Mouse (Mus musculus) embryonic facial prominence, embryonic 13.5 days (tissue): ENCODE data around the gene Vac14. TPM values are rescaled to one million over a fixed set of nuclear protein-coding genes. Genes with fewer than 3 reads are reported as not detected.
"Not testable (repeated sequence)": the region's sequence is repeated elsewhere in the genome, so short reads cannot be mapped to it uniquely, and the experiment has no call there.

ENCODE experiments used
- ATAC-seq: fragments of 200-750 bp; cut with Nextera tagmentation; 2 replicates; pipeline ENCODE4 v1.8.0; 2017; ENCODE audit warnings: low read depth; ENCODE audit not compliant: insufficient number of reproducible peaks, insufficient read depth, low FRiP score, low TSS enrichment
- H3K27ac ChIP-seq: fragments of 300-500 bp; sonication (generic); 2 replicates; pipeline ENCODE4 v1.5.1; 2015; ENCODE audit warnings: moderate library complexity, mild to moderate bottlenecking, inconsistent platforms
- H3K27me3 ChIP-seq: fragments of 300-500 bp; sonication (generic); 2 replicates; pipeline ENCODE4 v1.6.1; 2015; ENCODE audit warnings: mild to moderate bottlenecking, inconsistent platforms
- H3K36me3 ChIP-seq: fragments of 300-500 bp; sonication (generic); 2 replicates; pipeline ENCODE4 v1.6.1; 2015; ENCODE audit warnings: mild to moderate bottlenecking, inconsistent platforms
- H3K4me1 ChIP-seq: fragments of 300-500 bp; sonication (generic); 2 replicates; pipeline ENCODE4 v1.6.1; 2015; ENCODE audit warnings: inconsistent platforms
- H3K4me2 ChIP-seq: fragments of 300-500 bp; sonication (generic); 2 replicates; pipeline ENCODE4 v1.6.1; 2015; ENCODE audit warnings: moderate library complexity, mild to moderate bottlenecking, inconsistent platforms
- H3K4me3 ChIP-seq: fragments of 300-500 bp; sonication (generic); 2 replicates; pipeline ENCODE4 v1.5.1; 2015; ENCODE audit warnings: mild to moderate bottlenecking, inconsistent platforms
- H3K9ac ChIP-seq: fragments of 300-500 bp; sonication (generic); 2 replicates; pipeline ENCODE4 v1.6.1; 2015; ENCODE audit warnings: mild to moderate bottlenecking, inconsistent platforms
- H3K9me3 ChIP-seq: fragments of 300-500 bp; sonication (generic); 2 replicates; pipeline ENCODE4 v1.6.1; 2016; ENCODE audit warnings: inconsistent platforms
- WGBS: fragments of 180-500 bp; shearing (Covaris S2); methylation state at CpG from one replicate; pipeline ENCODE4 v1.1.7; 2015; ENCODE audit warnings: mixed read lengths; 5-methylcytosine and 5-hydroxymethylcytosine counted together
- polyA plus RNA-seq: library from polyadenylated mRNA; unstranded; fragments of >200 nt; fragmentation: Nextera tagmentation; extraction: Ambion mirVana; gene quantifications from 2 replicates; pipeline ENCODE4 v1.2.1, GENCODE M21; 2015

Gene Vac14
- polyA plus RNA-seq, 1 experiment from 2014 or later: 19.8 TPM

DNA sequence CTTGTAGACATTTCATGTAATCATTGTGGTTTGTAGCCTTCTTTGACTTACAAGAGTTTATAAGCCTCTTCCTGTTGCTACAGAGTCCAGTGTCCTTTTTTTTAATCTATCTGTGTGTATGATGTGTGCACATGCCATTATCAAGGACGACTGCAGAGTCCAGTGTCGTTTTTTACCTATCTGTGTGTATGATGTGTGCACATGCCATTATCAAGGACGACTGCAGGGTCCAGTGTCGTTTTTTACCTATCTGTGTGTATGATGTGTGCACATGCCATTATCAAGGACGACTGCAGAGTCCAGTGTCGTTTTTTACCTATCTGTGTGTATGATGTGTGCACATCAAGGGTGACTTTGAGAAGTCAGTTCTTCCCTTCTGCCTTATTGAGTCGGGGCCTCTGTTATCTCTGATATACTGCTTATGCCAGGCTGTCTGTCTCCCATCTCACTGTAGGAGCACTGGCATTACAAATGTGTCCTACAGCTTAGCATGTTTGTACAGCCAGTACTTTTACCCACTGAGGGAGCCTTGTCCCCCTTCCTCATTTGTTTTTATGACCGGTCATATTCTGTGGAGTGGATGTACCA lies 49.3 kb downstream of the Vac14 start:
- not testable (repeated sequence) for ATAC-seq, H3K9me3 ChIP-seq, H3K27me3 ChIP-seq, H3K4me3 ChIP-seq, H3K9ac ChIP-seq, H3K4me2 ChIP-seq, H3K27ac ChIP-seq
- peaks cover 11% of the 10 kb centered on the region for H3K36me3 ChIP-seq
- WGBS: 84% methylated on average over 8 of the region's 8 CpGs
- peaks cover 47% of the 10 kb centered on the region for H3K4me1 ChIP-seq

- Histone ChIP-seq H3K27me3 (no peaks in the 10 kb centered on the region), H3K27ac (0 out of 2 replicates have a peak overlapping the region, but pooled peaks have one; percentile 72), H3K9ac (no peak overlapping the region), H3K4me3 (no peak overlapping the region), H3K4me2 (no peak overlapping the region), H3K9me3 (no peaks in the 10 kb centered on the region), H3K36me3 (peaks cover 20% of the 10 kb centered on the region), H3K4me1 (peaks cover 45% of the 10 kb centered on the region)
- 75% methylated on average over 8 of the region's 8 CpGs for WGBS
- no peak for ATAC-seq
Observed at GRCm38 (mm10) chr8:110669932-110670628, 51.7 kb downstream of the Vac14 start.

DNA sequence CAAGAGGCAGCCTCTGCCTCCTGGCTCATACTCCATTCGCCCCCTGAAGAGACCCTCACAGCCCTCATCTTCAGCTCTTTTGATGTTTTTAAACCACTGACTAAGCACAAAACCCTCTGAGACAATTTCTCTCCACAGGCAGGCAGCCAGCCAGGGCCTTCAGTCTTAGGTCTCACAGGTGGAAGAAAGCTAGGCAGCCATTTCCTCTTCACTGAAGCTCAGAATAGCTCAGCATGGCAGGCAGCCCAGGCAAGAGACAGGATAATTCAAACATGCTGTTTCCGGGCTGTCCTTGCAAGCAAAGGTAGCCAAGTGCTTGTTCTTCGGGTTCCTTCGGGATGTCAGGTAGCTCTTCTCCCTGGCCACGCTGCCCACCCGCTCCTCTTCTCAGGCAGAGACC lies 52.9 kb downstream of the Vac14 start:
- Histone ChIP-seq H3K9me3 (no peaks in the 10 kb centered on the region), H3K27me3 (no peaks in the 10 kb centered on the region), H3K27ac (peak overlapping the region; percentile 72), H3K9ac (no peak overlapping the region), H3K4me3 (no peak overlapping the region), H3K36me3 (peaks cover 20% of the 10 kb centered on the region), H3K4me2 (no peak overlapping the region), H3K4me1 (peaks cover 49% of the 10 kb centered on the region)
- no peak for ATAC-seq
- WGBS: 75% methylated on average over 6 of the region's 6 CpGs

GRCm38 (mm10) chr8:110672133-110672532 lies 53.7 kb downstream of the Vac14 start:
- Histone ChIP-seq H3K9me3 (no peaks in the 10 kb centered on the region), H3K4me3 (no peak overlapping the region), H3K27me3 (no peaks in the 10 kb centered on the region), H3K4me1 (peaks cover 54% of the 10 kb centered on the region), H3K27ac (peak overlapping the region; percentile 72; the same call in 1 of the 2 replicates), H3K9ac (no peak overlapping the region), H3K4me2 (no peak overlapping the region), H3K36me3 (peaks cover 20% of the 10 kb centered on the region)
- WGBS: 80% methylated on average over 2 of the region's 2 CpGs
- ATAC-seq: no peak

DNA sequence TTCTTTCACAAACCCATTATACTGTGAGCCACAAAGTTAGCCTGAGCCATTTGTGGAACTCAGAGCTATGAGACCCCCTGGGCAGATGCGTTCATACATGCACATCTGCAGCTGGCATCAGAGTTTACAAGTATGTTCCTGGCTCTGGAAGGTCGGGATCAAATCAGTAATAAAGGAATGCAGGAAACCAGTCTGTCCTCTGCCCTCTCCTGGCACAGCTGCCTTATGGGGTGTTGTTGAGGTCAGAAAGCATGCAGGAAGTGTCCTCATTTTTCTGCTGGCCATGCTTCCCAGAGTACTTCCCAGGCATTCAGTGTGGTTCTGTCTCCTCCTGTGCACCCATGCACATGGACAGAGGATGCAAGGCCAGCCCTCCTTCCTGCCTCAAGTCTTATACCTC lies 54.8 kb downstream of the Vac14 start:
- Histone ChIP-seq H3K4me2 (no peak overlapping the region), H3K27ac (peak overlapping the region; percentile 72), H3K36me3 (peaks cover 20% of the 10 kb centered on the region), H3K4me1 (peaks cover 65% of the 10 kb centered on the region), H3K4me3 (no peak overlapping the region), H3K27me3 (no peaks in the 10 kb centered on the region), H3K9me3 (no peaks in the 10 kb centered on the region), H3K9ac (no peak overlapping the region)
- 44% methylated on average over 2 of the region's 2 CpGs for WGBS
- no peak for ATAC-seq

- no peak overlapping the region for H3K4me3 ChIP-seq
- whole genome bisulfite sequencing: 98% methylated on average over 1 of the region's 1 CpGs
- no peak overlapping the region for H3K27ac ChIP-seq
- peaks cover 79% of the 10 kb centered on the region for H3K4me1 ChIP-seq
- H3K9ac ChIP-seq: no peak overlapping the region
- H3K36me3 ChIP-seq: peaks cover 20% of the 10 kb centered on the region
- H3K27me3 ChIP-seq: no peaks in the 10 kb centered on the region
- ATAC-seq: no peak
- H3K9me3 ChIP-seq: no peaks in the 10 kb centered on the region
- no peak overlapping the region for H3K4me2 ChIP-seq
Observed at GRCm38 (mm10) chr8:110674589-110674988, 56.2 kb downstream of the Vac14 start.

- Histone ChIP-seq H3K9ac (no peak overlapping the region), H3K4me2 (peak overlapping the region; percentile 27), H3K4me3 (no peak overlapping the region), H3K27ac (peak overlapping the region; percentile 96), H3K4me1 (peaks cover 63% of the 10 kb centered on the region), H3K36me3 (peaks cover 19% of the 10 kb centered on the region), H3K27me3 (no peaks in the 10 kb centered on the region), H3K9me3 (no peaks in the 10 kb centered on the region)
- ATAC-seq: peak; percentile 87
- 21% methylated on average over 5 of the region's 5 CpGs for WGBS
Observed at GRCm38 (mm10) chr8:110676702-110677101, 58.3 kb downstream of the Vac14 start.

DNA sequence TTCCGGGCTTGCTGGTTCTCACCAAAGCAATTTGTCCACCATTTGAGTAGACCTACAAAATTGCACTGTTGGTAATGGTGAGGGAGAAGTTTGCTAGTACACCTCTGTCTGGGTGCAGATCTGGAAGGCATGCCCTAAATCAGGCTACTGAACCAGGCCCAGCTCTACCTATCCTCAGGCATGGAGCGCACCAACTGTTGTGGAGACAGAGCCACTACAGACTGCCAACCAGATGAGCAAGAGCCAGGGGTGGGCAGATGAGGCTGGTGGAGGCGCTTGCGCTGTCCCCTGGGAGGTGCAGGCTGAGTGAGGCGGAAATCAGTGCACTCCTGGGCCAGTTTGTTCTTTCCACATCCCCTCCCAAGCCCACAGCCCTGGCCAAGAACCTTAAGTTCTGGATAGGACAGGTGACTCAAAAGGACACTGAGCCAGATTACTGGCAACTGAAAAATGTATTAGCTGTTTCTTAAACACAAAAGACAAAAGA lies 58.8 kb downstream of the Vac14 start:
- Histone ChIP-seq H3K4me3 (no peak overlapping the region), H3K4me1 (peaks cover 58% of the 10 kb centered on the region), H3K36me3 (peaks cover 14% of the 10 kb centered on the region), H3K9ac (no peak overlapping the region), H3K4me2 (peak overlapping the region; percentile 23), H3K27ac (peak overlapping the region; percentile 96), H3K9me3 (no peaks in the 10 kb centered on the region), H3K27me3 (no peaks in the 10 kb centered on the region)
- WGBS: 66% methylated on average over 5 of the region's 5 CpGs
- no peak; the same call in 1 of the 2 replicates for ATAC-seq

GRCm38 (mm10) chr8:110678989-110679388 lies 60.6 kb downstream of the Vac14 start:
- Histone ChIP-seq H3K4me1 (peaks cover 42% of the 10 kb centered on the region), H3K27me3 (no peaks in the 10 kb centered on the region), H3K27ac (peak overlapping the region; percentile 23), H3K4me2 (no peak overlapping the region), H3K9ac (no peak overlapping the region), H3K9me3 (no peaks in the 10 kb centered on the region), H3K4me3 (no peak overlapping the region), H3K36me3 (peaks cover 21% of the 10 kb centered on the region)
- ATAC-seq: no peak
- 64% methylated on average over 3 of the region's 3 CpGs for WGBS

DNA sequence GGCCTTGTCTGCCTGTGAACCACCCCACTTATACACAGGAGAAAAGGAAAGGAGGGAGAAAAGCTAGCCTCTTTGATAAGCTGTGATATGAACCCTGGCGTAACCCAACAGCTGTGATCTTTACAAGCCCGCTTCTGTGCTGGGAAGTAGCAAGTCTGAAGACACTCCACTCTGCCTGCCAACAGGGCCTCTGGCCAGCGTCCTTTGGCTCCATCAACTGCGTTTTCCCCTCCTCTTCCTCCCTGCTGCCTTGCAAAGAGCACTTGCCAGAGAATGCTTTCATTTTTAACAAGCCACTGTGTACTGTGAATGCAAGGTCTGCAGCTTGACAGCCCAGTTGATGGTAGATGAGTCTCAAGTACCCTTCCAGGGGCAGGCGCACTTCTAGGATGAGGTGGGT lies 69.3 kb downstream of the Vac14 start:
- Histone ChIP-seq H3K36me3 (peaks cover 66% of the 10 kb centered on the region), H3K4me1 (peaks cover 7% of the 10 kb centered on the region), H3K9ac (no peak overlapping the region), H3K4me3 (no peak overlapping the region), H3K9me3 (no peaks in the 10 kb centered on the region), H3K27me3 (no peaks in the 10 kb centered on the region), H3K4me2 (no peak overlapping the region), H3K27ac (no peak overlapping the region)
- WGBS: 87% methylated on average over 5 of the region's 5 CpGs
- no peak for ATAC-seq

- H3K4me1 ChIP-seq: peaks cover 7% of the 10 kb centered on the region
- H3K4me2 ChIP-seq: no peak overlapping the region
- no peaks in the 10 kb centered on the region for H3K27me3 ChIP-seq
- WGBS: 88% methylated on average over 9 of the region's 9 CpGs
- H3K36me3 ChIP-seq: peaks cover 51% of the 10 kb centered on the region
- no peak overlapping the region for H3K9ac ChIP-seq
- H3K27ac ChIP-seq: no peak overlapping the region; the same call in 1 of the 2 replicates
- no peak for ATAC-seq
- H3K4me3 ChIP-seq: no peak overlapping the region
- H3K9me3 ChIP-seq: no peaks in the 10 kb centered on the region
Observed at GRCm38 (mm10) chr8:110689961-110690360, 71.6 kb downstream of the Vac14 start.

DNA sequence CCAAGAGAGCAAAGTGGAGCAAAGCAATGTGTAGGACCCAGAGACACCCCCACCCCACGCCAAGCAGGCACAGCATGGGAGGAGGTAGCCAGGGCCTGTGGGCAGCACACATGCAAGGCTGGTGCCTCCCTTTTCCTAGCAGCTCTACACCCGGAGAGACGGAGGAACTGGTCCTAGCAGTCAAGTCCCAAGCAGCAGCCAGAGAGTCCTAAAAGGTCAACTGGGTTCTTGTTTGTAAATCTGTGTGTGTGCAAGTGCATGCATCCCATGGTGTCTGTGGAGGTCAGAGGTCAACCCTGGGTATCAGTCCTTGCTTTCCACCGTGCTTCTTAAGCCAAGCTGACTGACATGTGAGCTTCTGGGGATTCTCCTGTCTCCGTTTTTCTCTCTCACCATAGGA lies 75.8 kb downstream of the Vac14 start:
- Histone ChIP-seq H3K27ac (no peak overlapping the region), H3K4me3 (no peak overlapping the region)
- WGBS: 70% methylated on average over 5 of the region's 5 CpGs

More for the DNA sequence above, 75.8 kb downstream of the Vac14 start:
- Histone ChIP-seq H3K4me1 (peaks cover 9% of the 10 kb centered on the region; the same call in 1 of the 2 replicates), H3K27me3 (no peaks in the 10 kb centered on the region), H3K4me2 (no peak overlapping the region), H3K9ac (no peak overlapping the region), H3K9me3 (no peaks in the 10 kb centered on the region), H3K36me3 (peaks cover 34% of the 10 kb centered on the region; the same call in 1 of the 2 replicates)
- no peak for ATAC-seq
